Mouse (Mus musculus): ENCODE results near the gene Dlg2.

GRCm38 (mm10) chr7:91096467-91096866, 620.0 kb downstream of the Dlg2 start:
- TF ChIP-seq CTCF (IDR thresholded peaks at IDR 0.05; ENCODE audit: extremely low read depth, insufficient read depth, insufficient read length, insufficient replicate concordance) = no peak
- TF ChIP-seq POLR2A (IDR thresholded peaks at IDR 0.05; ENCODE audit: low read depth, low read length) = no peak
